Mouse (Mus musculus): ENCODE data around the gene Lsm2.

Lsm2 gene

DNA sequence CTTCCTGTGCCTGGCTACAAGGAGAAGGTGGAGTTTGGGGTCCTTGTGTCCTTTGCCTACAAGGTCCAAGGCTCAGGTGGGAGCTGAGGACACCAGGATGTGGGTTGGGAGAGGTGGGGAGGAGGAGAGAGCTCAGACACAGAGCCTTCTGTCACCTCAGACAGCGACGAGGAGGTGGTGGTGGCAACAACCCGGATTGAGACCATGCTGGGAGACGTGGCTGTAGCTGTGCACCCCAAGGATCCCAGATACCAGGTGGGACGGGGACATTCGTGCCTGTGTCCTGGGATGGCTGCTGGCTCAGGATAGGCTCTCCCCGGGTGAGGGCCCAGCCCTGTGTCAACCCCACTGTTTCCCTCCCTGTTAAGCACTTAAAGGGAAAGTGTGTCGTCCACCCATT, 29.8 kb downstream of the Lsm2 start:
- no peak for DNase-seq (ENCODE audit: inconsistent age in 2 of 2, low spot score in 1 of 2)

DNA sequence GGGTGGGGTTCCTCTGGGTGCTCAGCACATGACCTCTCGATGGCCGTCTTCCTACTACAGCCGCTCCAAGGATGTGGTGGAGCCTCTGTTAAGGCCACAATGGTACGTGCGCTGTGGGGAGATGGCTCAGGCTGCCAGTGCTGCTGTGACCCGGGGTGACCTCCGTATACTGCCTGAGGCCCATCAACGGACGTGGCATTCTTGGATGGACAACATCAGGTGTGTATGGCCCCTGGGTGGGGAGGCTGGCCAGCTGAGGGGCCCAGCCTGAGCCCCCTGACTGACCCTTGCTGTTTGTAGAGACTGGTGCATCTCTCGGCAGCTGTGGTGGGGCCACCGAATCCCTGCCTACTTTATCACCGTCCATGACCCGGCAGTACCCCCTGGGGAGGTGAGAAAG, 30.8 kb downstream of the Lsm2 start:
- no peak for DNase-seq (ENCODE audit: inconsistent age in 2 of 2, low spot score in 1 of 2)

DNA sequence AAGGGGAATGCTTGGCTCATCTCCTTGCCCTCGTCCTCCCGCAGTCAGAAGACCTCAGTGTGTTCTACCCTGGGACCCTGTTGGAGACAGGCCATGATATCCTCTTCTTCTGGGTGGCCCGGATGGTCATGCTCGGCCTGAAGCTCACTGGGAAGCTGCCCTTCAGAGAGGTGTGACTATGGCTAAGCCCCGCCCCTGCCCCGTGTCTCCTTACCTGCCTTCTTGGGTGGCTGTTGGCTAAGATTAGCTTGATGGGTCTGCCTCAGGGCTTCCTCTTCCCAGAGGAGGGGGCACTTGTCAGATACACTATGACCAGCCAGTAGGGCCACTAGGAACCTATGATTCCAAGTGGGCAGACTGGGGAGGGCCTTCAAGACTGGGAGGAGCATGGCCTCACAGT, 31.6 kb downstream of the Lsm2 start:
- no peak for DNase-seq (ENCODE audit: inconsistent age in 2 of 2, low spot score in 1 of 2)

DNA sequence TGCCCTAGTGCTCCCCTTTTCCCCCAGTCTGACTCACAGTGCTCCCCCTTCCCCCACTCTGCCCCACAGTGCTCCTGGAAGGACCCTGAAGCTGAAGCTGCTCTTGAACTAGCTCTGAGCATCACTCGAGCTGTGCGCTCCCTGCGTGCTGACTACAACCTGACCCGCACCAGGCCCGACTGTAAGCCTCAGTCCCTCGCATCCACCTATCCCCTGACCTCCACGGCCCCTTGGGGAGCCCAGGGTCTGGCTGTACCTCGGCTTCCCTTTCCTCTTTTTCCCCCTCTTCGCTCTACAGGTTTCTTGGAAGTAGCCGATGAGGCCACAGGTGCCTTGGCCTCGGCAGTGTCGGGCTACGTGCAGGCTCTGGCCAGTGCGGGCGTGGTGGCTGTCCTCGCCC, 33.6 kb downstream of the Lsm2 start:
- DNase-seq (ENCODE audit: inconsistent age in 2 of 2, low spot score in 1 of 2) = no peak

DNA sequence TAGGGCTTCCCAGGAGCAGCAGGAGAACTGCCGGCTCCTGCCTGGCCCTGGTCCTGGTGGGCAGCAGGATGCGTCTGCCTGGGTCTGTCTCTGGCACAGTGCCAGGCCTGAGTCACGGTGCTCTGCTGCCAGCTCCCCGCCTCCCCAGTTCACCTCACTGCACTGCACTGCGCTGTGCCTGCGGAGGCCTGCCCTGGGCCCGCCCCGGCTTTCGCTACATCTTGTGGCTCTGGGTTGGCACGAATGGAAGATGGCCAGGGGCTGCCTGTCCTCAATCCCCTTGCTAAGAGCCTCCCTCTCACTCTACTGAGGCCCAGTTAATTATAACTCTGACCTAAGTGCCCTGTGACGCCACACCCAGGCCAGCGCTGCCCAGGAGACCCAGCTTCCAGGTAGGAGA, 34.7 kb downstream of the Lsm2 start, which contains the start of gene Vwa7:
Vwa7 (plus strand) TSS at position 204 of the 400 bp plus-strand sequence.
- DNase-seq (ENCODE audit: inconsistent age in 2 of 2, low spot score in 1 of 2) = peak; percentile 64 to 74

DNA sequence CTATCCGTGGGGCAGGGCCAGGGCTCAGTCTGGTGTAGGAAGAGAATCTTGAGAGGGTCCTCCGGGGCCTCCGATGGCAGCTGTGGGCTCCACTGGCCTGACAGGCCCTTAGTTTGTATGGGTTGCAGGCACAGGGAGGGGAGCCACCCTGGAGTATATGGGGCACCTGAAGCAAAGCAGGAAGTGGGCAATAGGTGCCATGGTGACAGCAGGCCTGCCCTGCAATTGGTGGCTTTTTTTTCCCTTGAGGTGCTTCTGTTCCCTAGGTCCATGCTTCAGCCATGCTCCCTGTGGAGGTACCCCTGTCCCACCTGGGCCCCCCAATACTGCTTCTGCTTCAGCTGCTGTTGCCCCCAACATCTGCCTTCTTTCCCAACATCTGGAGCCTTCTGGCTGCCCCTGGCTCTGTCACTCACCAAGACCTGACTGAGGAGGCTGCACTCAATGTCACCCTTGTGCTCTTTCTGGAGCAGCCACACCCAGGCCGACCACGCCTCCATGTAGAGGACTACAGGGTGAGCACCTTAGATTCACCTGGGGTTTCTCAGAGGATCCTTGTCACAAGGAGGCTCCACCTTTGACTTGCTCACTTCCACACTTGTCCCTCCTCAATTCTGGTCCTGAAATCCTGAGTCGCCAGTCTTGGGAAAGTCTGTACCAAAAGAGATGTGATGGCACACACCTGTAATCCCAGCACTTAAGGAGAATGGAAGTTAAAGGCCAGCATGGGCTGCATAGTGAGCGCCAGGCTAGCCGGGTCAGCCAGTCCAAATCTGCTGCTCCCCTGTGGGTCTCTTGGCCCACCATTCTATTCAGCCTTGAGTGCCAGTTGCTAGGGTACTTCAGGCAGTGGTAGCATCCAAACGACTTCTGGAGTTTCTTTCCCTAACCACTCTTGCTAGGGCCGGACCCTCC, 35.4 kb downstream of the Lsm2 start:
- DNase-seq (ENCODE audit: inconsistent age in 2 of 2, low spot score in 1 of 2) = no peak

DNA sequence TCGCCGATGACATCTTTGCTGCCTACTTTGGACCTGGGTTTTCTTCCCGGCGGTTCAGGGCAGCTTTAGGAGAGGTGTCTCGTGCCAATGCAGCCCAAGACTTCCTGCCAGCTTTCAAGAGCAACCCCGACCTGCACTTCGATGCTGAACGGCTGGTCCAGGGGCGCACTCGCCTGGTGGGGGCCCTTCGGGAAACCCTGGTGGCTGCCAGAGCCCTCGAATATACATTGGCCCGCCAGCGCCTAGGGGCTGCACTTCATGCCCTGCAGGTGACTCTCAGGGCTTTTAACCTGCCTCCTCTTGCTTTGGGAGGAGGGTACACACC, 36.0 kb downstream of the Lsm2 start:
- DNase-seq (ENCODE audit: inconsistent age in 2 of 2, low spot score in 1 of 2) = no peak

DNA sequence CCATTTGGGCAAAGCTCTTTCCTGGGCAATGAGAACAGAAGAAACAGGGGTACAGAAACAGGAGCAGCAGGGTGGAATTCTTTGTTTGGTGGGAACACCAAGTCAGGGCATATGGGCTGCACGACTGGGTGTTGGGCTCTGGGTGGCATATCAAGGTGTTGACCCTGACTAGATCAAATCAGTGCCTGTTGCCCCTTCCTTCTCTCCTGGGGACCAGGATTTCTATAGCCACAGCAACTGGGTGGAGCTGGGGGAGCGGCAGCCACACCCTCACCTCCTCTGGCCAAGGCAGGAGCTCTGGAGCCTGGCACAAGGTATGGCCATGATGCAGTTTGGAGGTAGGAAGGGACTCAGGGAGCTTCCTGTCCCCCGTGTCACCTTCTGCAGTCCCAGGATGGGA, 36.5 kb downstream of the Lsm2 start:
- no peak for DNase-seq (ENCODE audit: inconsistent age in 2 of 2, low spot score in 1 of 2)

DNA sequence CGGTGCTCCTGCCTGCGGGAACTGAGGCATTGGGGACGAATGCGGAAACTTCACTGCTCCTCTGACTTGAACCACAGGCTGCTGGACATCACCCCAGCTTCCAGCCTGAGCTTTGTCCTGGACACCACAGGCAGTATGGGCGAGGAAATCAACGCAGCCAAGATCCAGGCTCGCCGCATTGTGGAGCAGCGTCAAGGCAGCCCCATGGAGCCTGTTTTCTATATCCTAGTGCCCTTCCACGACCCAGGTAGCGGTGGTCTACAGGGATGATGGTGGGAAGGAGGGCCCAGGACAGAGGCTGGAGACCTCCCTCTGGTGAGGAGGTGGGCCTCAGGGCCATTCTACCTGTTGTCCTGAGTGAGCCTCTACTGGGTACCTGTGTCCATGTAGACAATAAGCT, 38.2 kb downstream of the Lsm2 start:
- no peak for DNase-seq (ENCODE audit: inconsistent age in 2 of 2, low spot score in 1 of 2)

DNA sequence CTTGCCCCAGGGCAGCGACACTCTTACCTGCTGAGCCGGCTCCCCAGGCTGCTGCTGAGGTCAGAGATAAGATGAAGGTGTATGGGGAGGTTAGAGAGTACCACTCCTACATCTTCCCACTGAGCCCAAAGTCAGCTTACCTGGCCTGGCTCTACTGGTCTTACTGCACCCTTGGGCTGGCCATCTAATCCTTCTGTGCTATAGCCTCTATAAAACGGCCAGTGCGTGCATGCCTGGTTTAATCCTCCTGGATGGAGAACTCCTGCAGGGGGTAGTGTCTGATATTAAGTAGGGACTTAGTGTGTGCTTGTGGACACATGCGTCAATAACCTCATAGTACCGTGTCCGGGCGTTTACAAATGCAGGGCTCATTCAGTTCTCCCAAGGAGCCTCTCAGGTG, 38.9 kb downstream of the Lsm2 start:
- no peak for DNase-seq (ENCODE audit: inconsistent age in 2 of 2, low spot score in 1 of 2)

DNA sequence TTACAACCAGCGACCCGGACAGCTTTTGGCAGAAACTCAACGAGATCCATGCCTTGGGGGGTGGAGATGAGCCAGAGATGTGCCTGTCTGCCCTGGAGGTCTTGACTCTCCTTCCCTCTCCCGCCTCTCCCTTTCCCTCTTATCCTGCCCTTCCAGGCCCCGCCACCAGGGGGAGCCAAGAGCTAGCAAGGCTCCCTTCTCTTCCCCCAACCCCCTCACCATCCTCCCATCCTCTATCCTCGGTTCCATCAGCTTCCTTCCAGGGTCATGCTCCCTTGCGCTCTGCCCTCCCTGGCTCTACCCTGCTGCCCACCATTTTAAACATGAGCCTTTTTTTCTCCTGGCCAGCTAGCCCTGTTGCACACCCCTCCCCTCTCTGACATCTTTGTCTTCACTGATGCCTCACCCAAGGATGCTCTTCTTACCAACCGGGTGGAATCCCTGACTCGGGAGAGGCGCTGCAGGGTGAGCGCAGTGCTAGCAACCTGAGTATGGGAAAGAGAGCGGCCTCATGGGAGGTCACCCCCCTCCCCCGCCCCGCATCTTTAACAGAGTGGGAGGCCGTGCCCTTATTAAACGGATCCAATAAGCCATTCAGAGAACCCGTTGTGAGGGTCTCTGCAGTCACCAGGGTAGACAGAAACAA, 39.6 kb downstream of the Lsm2 start:
- DNase-seq (ENCODE audit: inconsistent age in 2 of 2, low spot score in 1 of 2) = peak; percentile 84 to 95

DNA sequence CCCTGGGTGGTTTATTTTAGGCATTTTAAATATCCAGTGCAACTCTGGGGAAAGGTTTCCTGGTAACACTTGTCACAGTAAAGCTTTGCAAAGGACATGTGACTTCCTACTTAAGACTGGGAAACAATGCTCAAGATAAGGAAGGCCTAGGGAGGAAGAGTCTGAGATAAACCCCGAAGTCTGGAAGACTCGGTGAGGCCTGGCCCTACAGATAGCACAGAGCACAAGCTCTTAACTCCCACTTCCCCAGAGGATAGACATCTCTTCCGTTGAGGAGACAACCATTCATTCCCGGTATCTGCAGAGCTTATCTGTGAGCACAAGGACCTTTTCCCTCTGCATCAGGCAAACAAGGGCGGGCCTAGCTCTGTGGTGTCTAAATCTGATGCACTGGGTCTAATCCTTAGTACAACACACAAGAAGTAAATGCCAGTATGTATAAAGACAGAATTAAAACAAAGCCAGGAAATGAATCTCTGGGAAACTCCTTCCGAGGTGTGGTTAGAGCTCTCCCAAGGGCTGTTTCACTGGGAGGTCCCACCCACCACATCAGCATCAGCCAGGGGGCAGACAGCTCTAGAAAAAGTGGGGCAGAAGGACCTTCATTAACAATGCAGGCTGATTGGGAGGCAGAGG, 40.3 kb downstream of the Lsm2 start:
- DNase-seq (ENCODE audit: inconsistent age in 2 of 2, low spot score in 1 of 2) = peak in 1 of 2 experiments; percentile 46

DNA sequence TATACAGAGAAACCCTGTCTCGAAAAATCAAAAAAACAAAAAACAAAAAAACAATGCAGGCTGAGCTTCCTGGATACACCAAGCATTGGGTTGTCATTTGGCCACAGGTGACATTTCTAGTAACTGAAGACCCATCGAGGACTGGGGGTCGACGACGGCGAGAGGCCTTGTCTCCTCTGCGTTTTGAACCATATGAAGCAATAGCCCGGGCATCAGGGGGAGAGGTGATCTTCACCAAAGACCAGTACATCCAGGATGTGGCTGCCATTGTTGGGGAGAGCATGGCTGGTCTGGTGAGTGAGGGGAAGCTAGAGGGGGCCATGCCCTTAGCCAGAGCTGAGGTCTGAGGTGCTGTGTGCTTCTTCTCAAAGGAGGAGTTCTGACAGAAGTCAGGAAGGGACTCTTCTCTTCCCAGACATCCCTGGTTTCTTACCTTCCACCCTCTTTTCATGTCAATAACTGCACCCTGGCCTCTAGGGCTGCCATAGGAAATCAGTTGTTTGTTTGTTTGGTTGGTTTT, 40.9 kb downstream of the Lsm2 start:
- DNase-seq (ENCODE audit: inconsistent age in 2 of 2, low spot score in 1 of 2) = no peak

DNA sequence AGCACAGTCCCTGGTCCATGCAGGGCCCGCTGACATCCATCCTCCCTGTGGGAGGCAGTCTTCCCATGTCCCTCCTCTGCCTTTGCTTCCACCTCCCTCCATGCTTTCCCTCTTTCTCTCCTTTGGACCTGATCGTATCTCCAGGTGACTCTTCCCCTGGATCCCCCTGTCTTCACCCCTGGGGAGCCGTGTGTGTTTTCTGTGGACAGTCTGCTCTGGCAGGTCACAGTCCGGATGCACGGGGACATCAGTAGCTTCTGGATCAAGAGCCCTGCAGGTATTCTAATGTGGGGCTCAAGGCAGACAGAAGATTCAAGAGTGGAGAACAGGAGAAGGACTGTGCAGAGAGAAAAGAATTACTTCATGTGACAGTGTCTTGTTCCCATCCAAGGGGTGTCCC, 41.6 kb downstream of the Lsm2 start:
- no peak for DNase-seq (ENCODE audit: inconsistent age in 2 of 2, low spot score in 1 of 2)

DNA sequence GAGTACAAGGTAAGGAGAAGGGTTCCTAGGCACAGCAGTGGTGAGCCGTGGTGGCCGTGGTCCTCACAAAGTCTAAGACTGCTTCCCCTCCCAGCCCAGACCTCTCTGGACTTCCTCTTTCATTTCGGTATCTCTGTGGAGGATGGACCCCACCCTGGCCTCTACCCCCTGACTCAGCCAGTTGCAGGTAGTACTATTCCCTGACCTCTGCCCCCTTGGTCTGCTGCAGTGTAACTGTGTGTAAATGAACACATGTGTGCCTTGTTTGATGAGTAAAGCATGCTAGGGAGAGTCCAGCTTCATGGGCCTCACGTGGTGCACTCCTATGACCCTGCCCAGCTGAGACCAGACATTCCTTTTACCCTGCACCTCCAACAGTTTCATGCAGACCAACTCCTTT, 42.1 kb downstream of the Lsm2 start:
- no peak for DNase-seq (ENCODE audit: inconsistent age in 2 of 2, low spot score in 1 of 2)

DNA sequence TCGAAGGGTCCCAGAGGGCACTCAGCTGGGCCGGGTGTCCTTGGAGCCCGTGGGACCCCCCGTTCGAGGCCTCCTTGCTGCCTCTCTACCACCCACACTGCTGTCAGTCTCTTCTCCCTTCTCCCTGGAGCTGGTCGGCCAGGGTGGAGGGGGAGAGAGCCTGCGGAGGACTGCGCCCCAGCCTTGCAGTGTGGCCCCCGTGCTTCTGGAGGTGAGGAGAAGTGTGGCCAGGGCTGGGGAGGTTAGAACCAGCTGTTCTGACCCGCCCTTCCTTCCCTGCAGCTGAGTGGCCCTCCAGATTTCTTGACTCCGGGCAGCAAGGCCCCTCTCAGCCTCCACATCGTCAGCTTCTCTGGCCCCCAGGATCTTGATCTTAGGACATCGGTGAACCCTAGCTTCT, 42.6 kb downstream of the Lsm2 start:
- no peak for DNase-seq (ENCODE audit: inconsistent age in 2 of 2, low spot score in 1 of 2)

DNA sequence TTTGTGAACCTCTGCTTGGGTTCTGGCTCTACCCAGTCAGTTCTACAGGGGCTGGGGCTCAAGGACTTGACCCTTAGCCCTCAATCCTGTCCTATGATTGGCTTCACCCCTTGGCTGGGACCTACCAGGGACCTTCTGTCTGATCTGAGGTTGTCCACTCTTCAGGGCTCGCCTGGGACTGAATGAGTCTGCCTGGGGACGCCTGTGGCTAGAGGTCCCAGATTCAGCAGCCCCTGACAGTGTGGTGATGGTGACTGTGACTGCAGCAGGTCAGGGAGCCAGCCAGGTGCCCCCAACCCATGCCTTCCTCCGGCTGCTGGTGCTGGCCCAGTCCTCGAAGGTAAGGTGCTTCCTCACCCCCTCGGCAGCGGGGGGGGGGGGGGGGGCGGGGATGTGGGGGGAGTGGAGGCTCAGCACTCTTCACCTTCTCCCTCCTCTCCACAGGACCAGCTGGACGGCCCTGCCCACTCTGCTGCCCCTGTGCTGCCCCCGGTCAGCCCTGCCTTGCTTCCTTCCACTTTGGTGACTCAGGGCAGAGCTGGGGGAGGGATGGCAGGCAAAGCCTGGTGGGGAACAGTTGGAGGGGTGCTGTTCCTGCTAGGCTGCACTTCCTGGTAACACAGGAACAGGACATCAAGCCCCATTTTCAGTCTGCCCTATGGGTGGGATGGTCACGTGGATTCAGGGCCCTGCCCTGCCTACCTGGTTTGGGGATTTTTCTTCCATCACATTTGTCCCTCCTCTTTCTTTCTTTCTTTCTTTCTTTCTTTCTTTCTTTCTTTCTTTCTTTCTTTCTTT, 43.2 kb downstream of the Lsm2 start:
- no peak for DNase-seq (ENCODE audit: inconsistent age in 2 of 2, low spot score in 1 of 2)

DNA sequence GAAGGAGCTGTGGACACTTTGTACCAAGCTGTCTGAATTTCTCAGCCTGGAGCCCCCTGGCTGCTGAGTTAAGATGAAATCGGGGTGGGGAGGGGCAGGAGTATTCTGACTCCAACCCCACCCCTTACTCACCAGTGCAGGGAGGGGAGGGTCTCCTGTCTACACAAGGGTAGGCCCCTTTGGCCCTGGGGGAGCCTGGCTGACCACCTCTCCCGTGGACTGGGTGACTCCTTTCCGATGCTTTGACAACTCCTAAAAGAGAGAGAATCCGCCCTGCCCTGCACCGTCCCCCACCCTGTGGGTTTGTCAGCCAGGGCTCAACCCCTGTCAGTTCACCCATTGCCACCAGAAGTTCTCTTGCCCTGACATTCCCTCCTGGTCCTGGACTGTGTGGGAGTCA, 44.5 kb downstream of the Lsm2 start:
- no peak for DNase-seq (ENCODE audit: inconsistent age in 2 of 2, low spot score in 1 of 2)

DNA sequence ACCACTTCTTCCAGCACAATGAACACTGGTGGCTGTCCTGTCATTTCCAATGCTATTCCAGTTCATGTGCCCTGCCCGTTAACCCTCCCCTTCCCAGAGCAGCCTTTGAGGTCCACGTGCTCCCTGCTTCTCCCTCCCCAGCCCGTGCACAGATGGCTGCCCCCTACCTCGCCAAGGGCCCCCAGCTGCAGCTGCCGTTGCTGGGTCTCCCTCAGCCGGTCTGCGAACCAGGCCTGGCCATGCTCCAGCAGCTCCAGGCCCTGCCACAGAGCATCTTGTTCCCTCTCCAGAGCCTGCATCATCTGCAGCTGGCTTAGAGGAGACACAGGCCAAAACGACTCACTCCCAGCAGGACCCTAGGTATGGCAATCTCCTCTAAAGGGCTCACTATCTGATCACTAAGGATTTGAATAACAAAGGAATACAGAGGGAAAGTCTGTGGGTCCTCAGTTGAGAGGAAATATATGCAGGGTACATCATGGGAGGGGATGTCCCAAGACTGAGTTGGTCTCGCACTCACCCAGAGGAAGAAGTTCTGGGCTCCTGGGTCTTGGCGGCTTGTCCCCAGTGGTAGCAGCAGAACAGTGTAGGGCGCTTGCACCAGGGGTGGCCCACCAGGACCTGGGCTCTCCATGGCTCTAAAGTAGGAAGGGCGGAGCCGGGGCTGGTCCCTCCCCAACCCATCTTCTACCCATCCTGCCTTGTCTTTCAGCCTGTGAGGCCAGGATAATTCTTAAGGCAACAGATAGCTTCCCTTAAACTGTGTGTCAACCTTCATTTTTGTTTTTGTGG, 45.8 kb downstream of the Lsm2 start, which contains the start of gene Sapcd1:
Sapcd1 (minus strand) TSS at position 740 of the 792 bp plus-strand sequence.
- DNase-seq (ENCODE audit: inconsistent age in 2 of 2, low spot score in 1 of 2) = no peak

DNA sequence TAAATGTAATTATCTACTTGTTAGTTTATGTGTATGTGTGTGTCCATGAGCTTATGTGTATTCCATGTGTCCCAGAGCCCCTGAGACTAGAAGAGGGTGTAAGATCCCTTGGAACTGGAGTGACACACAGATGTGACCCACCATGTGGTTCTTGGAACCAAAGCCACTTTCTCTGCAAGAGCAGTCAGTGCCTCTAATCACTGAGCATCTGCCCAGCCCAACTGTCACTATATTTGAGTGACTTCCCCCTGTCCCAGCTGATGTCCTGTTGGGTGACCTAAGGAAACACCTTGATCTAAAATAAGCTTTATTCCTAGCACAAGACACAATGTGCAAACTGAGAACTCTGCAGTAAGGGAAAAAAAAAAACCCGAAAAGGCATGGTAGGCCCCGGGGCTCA, 46.7 kb downstream of the Lsm2 start:
- DNase-seq (ENCODE audit: inconsistent age in 2 of 2, low spot score in 1 of 2) = no peak

Measured in adrenal gland, adult (tissue).